Mouse (Mus musculus) liver, embryonic 12.5 days (tissue): ENCODE measurements around the gene Nhej1. TPM values are rescaled to one million over a fixed set of nuclear protein-coding genes. Genes with fewer than 3 reads are reported as not detected.

ENCODE experiments used
- ATAC-seq: fragments of 200-750 bp; cut with Nextera tagmentation; 2 replicates; pipeline ENCODE4 v1.8.0; 2017; ENCODE audit warnings: moderate number of reproducible peaks, mild to moderate bottlenecking, moderate library complexity
- H3K27ac ChIP-seq: fragments of 300-500 bp; sonication (generic); 2 replicates; pipeline ENCODE4 v1.5.1; 2016; ENCODE audit warnings: mild to moderate bottlenecking
- H3K27me3 ChIP-seq: fragments of 300-500 bp; sonication (generic); replicated peaks from 2 replicates; pipeline ENCODE4 v1.6.1; 2016; ENCODE audit warnings: mild to moderate bottlenecking, moderate library complexity
- H3K36me3 ChIP-seq: fragments of 300-500 bp; sonication (generic); 2 replicates; pipeline ENCODE4 v1.6.1; 2016; ENCODE audit warnings: mild to moderate bottlenecking, moderate library complexity
- H3K4me1 ChIP-seq: fragments of 300-500 bp; sonication (generic); 2 replicates; pipeline ENCODE4 v1.6.1; 2016
- H3K4me2 ChIP-seq: fragments of 300-500 bp; sonication (generic); 2 replicates; pipeline ENCODE4 v1.6.1; 2016; ENCODE audit warnings: mild to moderate bottlenecking, moderate library complexity
- H3K4me3 ChIP-seq: fragments of 300-500 bp; sonication (generic); 2 replicates; pipeline ENCODE4 v1.5.1; 2016; ENCODE audit warnings: mild to moderate bottlenecking, moderate library complexity
- H3K9ac ChIP-seq: fragments of 300-500 bp; sonication (generic); 2 replicates; pipeline ENCODE4 v1.6.1; 2016; ENCODE audit warnings: mild to moderate bottlenecking, moderate library complexity
- H3K9me3 ChIP-seq: fragments of 300-500 bp; sonication (generic); replicated peaks from 2 replicates; pipeline ENCODE4 v1.6.1; 2016; ENCODE audit warnings: mild to moderate bottlenecking, moderate library complexity
- WGBS: fragments of 180-500 bp; shearing (Covaris S2); methylation state at CpG from one replicate; pipeline ENCODE4 v1.1.7; 2016; ENCODE audit not compliant: insufficient replicate concordance; 5-methylcytosine and 5-hydroxymethylcytosine counted together
- polyA plus RNA-seq: library from polyadenylated mRNA; unstranded; fragments of >200 nt; fragmentation: Nextera tagmentation; extraction: Ambion mirVana; gene quantifications from 2 replicates; pipeline ENCODE4 v1.2.1, GENCODE M21; 2016

The Nhej1 gene
- polyA plus RNA-seq, 1 experiment from 2014 or later: 6.7 TPM

DNA sequence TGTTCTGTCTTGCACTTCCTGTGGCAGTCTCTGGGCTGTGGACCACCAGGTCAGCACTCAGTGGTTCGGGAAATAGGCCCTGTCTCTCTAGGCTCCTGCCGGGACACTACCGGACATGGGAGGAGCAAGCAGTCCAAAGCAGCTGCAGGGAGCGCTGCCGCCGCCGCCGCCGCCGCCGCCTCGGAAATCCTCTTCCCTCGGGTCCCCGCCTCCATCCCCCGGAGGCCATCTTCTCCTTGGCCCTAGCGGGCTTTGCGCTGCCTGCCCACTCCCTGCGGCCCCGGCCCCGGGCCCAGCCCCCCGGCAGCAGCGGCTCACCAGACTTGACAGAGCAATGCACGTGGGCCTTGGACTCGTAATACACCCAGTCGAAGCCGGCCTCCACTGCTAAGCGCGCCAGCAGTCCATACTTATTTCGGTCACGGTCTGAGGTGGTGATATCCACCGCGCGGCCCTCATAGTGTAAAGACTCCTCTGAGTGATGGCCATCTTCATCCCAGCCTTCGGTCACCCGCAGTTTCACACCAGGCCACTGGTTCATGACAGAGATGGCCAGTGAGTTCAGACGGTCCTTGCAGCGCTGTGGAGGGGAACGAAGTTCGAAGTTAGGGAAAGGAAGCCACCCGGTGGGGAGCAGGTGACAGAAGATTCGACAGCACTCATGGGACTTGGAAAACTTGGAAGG lies 176.9 kb downstream of the Nhej1 start:
- Histone ChIP-seq H3K4me3 (peak overlapping the region; percentile 29), H3K4me1 (peaks cover 7% of the 10 kb centered on the region; the same call in 1 of the 2 replicates), H3K36me3 (0 out of 2 replicates have a peak, but pooled peaks cover 7% of the 10 kb centered on the region), H3K27me3 (peaks cover 91% of the 10 kb centered on the region), H3K27ac (no peak overlapping the region), H3K9ac (no peak overlapping the region), H3K9me3 (no peaks in the 10 kb centered on the region), H3K4me2 (peak overlapping the region; percentile 50)
- WGBS: 6% methylated on average over 41 of the region's 41 CpGs
- no peak for ATAC-seq

DNA sequence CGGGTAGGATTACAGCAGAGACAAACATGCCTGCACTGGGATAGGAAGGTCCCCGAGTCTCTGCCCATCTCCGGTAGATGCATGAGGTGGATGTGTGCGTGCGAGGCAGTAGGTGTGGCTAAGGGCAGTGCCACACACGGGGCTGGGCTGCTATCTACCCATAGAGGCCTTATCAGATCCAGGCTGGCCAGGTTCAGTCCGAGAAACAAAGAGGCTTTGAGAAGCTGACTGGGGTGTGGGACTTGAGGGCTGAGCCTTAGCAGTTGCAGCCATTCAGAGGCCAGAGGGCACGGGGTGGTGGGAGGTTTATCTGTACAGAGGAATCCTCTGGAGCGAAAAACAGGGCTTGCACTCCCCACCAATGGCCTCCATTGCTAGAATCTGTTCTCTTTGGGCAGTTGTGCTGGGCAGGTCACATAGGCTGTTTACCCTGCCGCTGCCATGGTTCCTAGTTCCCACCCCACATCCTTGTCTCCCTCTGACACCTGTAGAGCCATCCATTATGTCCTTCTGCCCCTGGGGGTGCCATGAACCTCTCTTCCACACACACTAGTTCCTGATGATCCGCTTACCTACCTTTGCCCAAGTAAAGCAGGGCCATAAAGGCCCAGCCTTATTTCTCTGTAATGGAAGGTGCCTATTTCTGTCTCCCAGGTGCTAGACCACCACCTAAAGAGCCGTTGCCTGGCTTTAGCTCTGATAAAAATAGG lies 183.2 kb downstream of the Nhej1 start:
- H3K9me3 ChIP-seq: no peaks in the 10 kb centered on the region
- H3K9ac ChIP-seq: no peak overlapping the region
- 48% methylated on average over 12 of the region's 12 CpGs for WGBS
- H3K4me1 ChIP-seq: no peaks in the 10 kb centered on the region
- H3K36me3 ChIP-seq: 0 out of 2 replicates have a peak, but pooled peaks cover 7% of the 10 kb centered on the region
- no peak overlapping the region for H3K4me3 ChIP-seq
- no peak overlapping the region for H3K4me2 ChIP-seq
- ATAC-seq: no peak
- peaks cover 68% of the 10 kb centered on the region for H3K27me3 ChIP-seq
- no peak overlapping the region for H3K27ac ChIP-seq

DNA sequence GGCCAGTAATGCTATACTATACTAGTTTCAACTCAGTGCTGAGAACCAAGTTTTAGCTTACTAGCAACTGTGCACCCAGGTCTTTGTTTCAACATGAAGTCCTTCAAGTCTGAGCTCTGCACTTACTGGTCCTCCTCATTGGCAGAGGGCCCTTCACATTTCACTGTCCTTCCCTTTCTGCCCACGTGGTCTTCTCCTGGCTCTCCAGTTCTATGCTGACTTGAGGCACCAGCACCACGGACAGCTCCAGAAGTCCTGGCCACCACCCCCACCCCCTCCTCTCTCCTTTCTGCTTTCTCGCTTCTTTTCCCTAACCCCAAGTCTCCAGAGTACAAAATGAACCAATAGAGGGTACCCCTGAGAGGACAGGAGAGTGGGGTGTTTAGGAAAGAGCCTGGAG lies 185.2 kb downstream of the Nhej1 start:
- Histone ChIP-seq H3K9ac (no peak overlapping the region), H3K9me3 (no peaks in the 10 kb centered on the region), H3K27ac (no peak overlapping the region), H3K4me1 (no peaks in the 10 kb centered on the region), H3K36me3 (no peaks in the 10 kb centered on the region), H3K4me2 (no peak overlapping the region), H3K4me3 (no peak overlapping the region), H3K27me3 (peaks cover 68% of the 10 kb centered on the region)
- WGBS: 7% methylated on average over 3 of the region's 3 CpGs
- ATAC-seq: no peak

DNA sequence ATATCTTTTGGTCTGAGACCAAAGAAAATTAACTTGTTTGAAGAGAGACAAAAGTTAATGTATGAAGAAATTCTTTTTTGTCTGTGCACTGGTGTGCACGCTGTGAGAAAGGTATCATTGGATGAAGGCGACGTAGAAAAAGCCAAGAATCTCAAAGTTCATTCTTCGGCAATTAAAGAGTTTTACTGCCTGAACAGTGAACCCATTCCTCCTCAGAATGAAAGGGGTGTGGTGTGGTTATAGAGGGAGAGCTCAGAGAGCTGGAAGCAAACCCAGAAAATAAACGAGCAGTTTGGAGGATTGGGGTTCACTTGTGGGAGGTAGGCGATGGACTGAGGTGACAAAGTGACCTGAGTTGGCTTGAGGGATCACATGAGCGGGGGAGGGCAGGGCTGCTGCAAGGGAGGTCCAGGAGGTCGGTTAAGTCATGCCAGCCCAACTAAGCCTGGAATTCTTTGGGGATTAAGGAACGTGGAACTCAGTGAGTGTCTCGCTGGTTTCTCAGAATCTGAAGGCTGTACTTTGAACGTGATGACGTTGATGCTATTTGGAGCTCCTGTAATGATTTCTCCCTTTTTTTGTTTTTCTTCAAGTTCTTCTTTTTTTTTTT lies 188.7 kb downstream of the Nhej1 start:
- ATAC-seq: no peak
- Histone ChIP-seq H3K9ac (no peak overlapping the region), H3K27ac (no peak overlapping the region)

DNA sequence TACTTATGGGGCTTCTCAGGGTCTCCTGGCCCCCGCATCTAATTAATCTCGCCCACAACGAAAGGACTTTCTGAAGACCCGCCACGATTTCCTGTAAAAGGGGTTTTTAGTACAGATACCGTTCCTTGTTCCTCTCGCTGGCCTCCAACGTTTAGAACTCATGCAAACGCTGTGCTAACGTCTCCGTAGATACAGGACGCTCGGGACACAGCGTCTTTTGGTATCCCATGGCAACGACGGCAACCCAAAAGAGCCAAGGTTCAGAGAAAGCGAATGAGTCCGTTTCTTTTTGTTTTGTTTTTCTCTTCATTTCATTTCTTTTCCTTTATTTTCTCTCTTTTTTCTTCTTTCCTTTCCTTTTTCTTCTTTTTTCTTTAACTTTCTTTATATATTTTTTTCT lies 189.6 kb downstream of the Nhej1 start, which contains the start of gene Cfap65:
Gene Cfap65, minus strand, starts transcription at position 198 of the 400 bp plus-strand sequence.
- ATAC-seq: no peak
- Histone ChIP-seq H3K27ac (no peak within 1 kb of the TSS), H3K27me3 (peaks cover 59% of the 10 kb centered on the region), H3K36me3 (no peaks in the 10 kb centered on the region), H3K4me2 (0 out of 2 replicates have a peak within 1 kb of the TSS, but pooled peaks have one; percentile 14), H3K9me3 (no peaks in the 10 kb centered on the region), H3K4me1 (no peaks in the 10 kb centered on the region), H3K9ac (no peak within 1 kb of the TSS), H3K4me3 (no peak within 1 kb of the TSS)
- WGBS: 3% methylated on average over 18 of the region's 18 CpGs

More for the DNA sequence above, 188.7 kb downstream of the Nhej1 start:
- Histone ChIP-seq H3K4me1 (no peaks in the 10 kb centered on the region), H3K4me2 (no peak overlapping the region), H3K4me3 (no peak overlapping the region), H3K27me3 (peaks cover 66% of the 10 kb centered on the region), H3K36me3 (no peaks in the 10 kb centered on the region), H3K9me3 (no peaks in the 10 kb centered on the region)
- WGBS: 36% methylated on average over 12 of the region's 12 CpGs

DNA sequence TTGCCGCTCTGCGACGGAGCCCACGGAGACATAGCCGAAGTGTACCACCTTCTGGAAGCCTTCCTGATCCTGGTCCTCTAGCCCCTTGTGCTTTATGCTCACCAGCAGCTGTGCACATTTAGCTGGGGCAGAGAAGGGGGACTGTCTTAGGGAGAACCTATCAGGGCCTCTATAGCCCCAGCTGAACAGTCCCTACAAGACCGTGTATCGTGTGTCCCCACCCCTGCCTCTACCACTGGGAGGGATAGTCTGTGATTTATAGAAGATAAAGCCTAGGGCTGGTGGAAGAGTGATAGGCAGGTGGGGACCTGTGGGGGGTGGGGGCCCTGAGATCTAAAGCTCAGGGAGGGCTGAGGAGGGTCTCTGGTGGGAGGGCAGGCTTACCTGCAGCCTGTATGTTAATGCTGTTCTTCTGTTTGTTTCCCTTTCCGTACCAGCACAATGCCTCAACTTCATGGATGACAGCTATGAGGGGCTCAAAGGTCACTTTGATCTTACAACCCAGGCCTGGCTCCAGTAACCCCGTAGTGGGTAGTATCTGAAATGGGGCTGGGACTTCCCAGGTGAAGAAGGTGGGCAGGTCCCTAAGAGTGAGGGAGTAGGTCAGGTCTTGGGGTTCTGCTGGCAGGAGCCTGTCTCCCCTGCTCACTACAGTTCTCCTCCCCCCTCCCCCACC lies 197.2 kb downstream of the Nhej1 start:
- H3K27me3 ChIP-seq: peaks cover 50% of the 10 kb centered on the region
- WGBS: 71% methylated on average over 9 of the region's 9 CpGs
- no peaks in the 10 kb centered on the region for H3K36me3 ChIP-seq
- H3K27ac ChIP-seq: no peak overlapping the region
- H3K4me1 ChIP-seq: no peaks in the 10 kb centered on the region
- H3K9me3 ChIP-seq: no peaks in the 10 kb centered on the region
- H3K9ac ChIP-seq: no peak overlapping the region
- no peak for ATAC-seq
- no peak overlapping the region for H3K4me3 ChIP-seq
- H3K4me2 ChIP-seq: no peak overlapping the region

DNA sequence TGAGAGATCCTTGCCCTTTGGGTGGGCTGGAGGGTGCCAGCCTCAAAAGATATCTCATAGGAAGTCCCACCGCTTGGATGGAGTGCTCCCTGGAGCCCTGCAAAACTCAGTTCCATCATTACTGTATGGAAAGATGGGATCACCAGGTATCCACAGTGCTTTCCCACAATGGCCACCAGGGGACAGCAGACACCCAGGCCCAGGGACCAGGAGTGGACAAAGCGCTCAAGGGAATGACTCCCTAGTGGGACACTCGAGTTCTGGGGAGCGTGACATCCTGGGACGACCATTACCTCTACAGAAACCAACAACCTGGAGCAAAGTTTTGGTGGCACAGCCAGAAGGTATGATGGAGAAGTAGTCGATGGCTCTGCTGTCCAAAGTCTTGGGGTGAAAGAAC lies 198.3 kb downstream of the Nhej1 start:
- no peak overlapping the region for H3K4me2 ChIP-seq
- ATAC-seq: no peak
- H3K27me3 ChIP-seq: peaks cover 47% of the 10 kb centered on the region
- WGBS: 34% methylated on average over 6 of the region's 6 CpGs
- no peak overlapping the region for H3K27ac ChIP-seq
- no peak overlapping the region for H3K9ac ChIP-seq
- H3K36me3 ChIP-seq: no peaks in the 10 kb centered on the region
- no peak overlapping the region for H3K4me3 ChIP-seq
- H3K9me3 ChIP-seq: no peaks in the 10 kb centered on the region
- no peaks in the 10 kb centered on the region for H3K4me1 ChIP-seq

DNA sequence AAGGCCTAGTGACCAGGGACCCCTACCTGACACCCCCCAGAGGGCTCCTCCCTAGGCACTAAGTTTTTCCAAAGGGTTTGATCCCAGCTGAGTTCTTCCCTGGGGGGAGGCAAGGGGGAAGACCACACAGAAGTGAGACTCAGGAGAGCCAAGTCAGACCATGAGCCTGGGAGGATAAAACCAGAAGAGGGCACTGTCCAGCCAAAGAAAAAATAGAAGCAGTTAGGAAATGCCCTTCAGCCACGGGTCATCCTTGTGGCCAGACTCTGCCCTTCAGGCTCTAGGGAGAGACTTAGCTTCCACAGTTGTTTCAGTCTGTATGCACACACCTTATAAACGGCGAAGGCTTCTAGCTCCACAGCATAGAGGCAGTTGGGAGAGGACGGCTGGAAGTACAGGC lies 200.5 kb downstream of the Nhej1 start:
- Histone ChIP-seq H3K27me3 (peaks cover 40% of the 10 kb centered on the region), H3K9me3 (no peaks in the 10 kb centered on the region), H3K9ac (no peak overlapping the region), H3K27ac (no peak overlapping the region), H3K4me3 (no peak overlapping the region), H3K4me1 (no peaks in the 10 kb centered on the region), H3K4me2 (no peak overlapping the region), H3K36me3 (no peaks in the 10 kb centered on the region)
- no peak for ATAC-seq
- WGBS: 59% methylated on average over 4 of the region's 4 CpGs

Other genes starting within 250 kb of the Nhej1 start
- gene Fev, start 239.8 kb downstream of the Nhej1 start, polyA plus RNA-seq: 0.29 and 0.36 TPM in 2 replicates
- gene Cryba2, start 232.1 kb downstream of the Nhej1 start, polyA plus RNA-seq: not detected in 2 replicates
- not detected in 2 replicates for gene Cfap65, start 189.6 kb downstream of the Nhej1 start, polyA plus RNA-seq
- 2.9 and 3.0 TPM in 2 replicates for gene Ihh, start 173.5 kb downstream of the Nhej1 start, polyA plus RNA-seq
- gene Slc23a3, start 8.7 kb upstream of the Nhej1 start, polyA plus RNA-seq: 0.36 and 1.1 TPM in 2 replicates
- gene Cnppd1, start 17.5 kb upstream of the Nhej1 start, polyA plus RNA-seq: 53.2 and 54.0 TPM in 2 replicates
- gene Retreg2, start 17.6 kb upstream of the Nhej1 start, polyA plus RNA-seq: 69.4 and 73.5 TPM in 2 replicates
- 43.5 and 46.3 TPM in 2 replicates for gene Zfand2b, start 43.4 kb upstream of the Nhej1 start, polyA plus RNA-seq
- gene Abcb6, start 55.2 kb upstream of the Nhej1 start, polyA plus RNA-seq: 82.0 and 86.2 TPM in 2 replicates
- 13.4 and 14.5 TPM in 2 replicates for gene Ankzf1, start 67.0 kb upstream of the Nhej1 start, polyA plus RNA-seq
- gene Atg9a, start 67.0 kb upstream of the Nhej1 start, polyA plus RNA-seq: 26.2 and 27.3 TPM in 2 replicates
- 5.2 and 6.1 TPM in 2 replicates for gene Glb1l, start 85.6 kb upstream of the Nhej1 start, polyA plus RNA-seq
- gene Stk16, start 85.6 kb upstream of the Nhej1 start, polyA plus RNA-seq: 107 and 110 TPM in 2 replicates
- 465 and 490 TPM in 2 replicates for gene Tuba4a, start 94.7 kb upstream of the Nhej1 start, polyA plus RNA-seq
- not detected in 2 replicates for gene A630095N17Rik, start 106.9 kb upstream of the Nhej1 start, polyA plus RNA-seq
- 27.2 and 27.8 TPM in 2 replicates for gene Dnajb2, start 111.2 kb upstream of the Nhej1 start, polyA plus RNA-seq
- gene Ptprn, start 139.3 kb upstream of the Nhej1 start, polyA plus RNA-seq: 0.79 and 0.82 TPM in 2 replicates
- gene Resp18, start 153.2 kb upstream of the Nhej1 start, polyA plus RNA-seq: 0.32 TPM in 1 of 2 replicates, not detected in the other
- 66.3 and 67.4 TPM in 2 replicates for gene Dnpep, start 192.8 kb upstream of the Nhej1 start, polyA plus RNA-seq
- gene Des, start 235.1 kb upstream of the Nhej1 start, polyA plus RNA-seq: 6.9 and 7.4 TPM in 2 replicates